Mouse (Mus musculus) ES-Bruce4 (cell line): Measurements from ENCODE around the gene Cenpe. TPM values are rescaled to one million over a fixed set of nuclear protein-coding genes. Genes with fewer than 3 reads are reported as not detected.

ENCODE experiments used
- H3K27ac ChIP-seq: 2 replicates; pipeline ENCODE4 v1.5.1; 2012; ENCODE audit warnings: low read length, inconsistent platforms; ENCODE audit not compliant: insufficient read depth
- H3K27me3 ChIP-seq: 2 replicates; pipeline ENCODE4 v1.6.1; 2012; ENCODE audit warnings: mild to moderate bottlenecking, low read length, inconsistent platforms; ENCODE audit not compliant: control insufficient read depth, poor library complexity, insufficient read depth, severe bottlenecking
- H3K36me3 ChIP-seq: 2 replicates; pipeline ENCODE4 v1.6.1; 2012; ENCODE audit warnings: inconsistent platforms, mild to moderate bottlenecking, low read length, moderate library complexity; ENCODE audit not compliant: control insufficient read depth, poor library complexity, insufficient read depth, severe bottlenecking
- H3K4me1 ChIP-seq: one replicate; pipeline ENCODE4 v1.8.1; 2011; ENCODE audit warnings: low read length; ENCODE audit not compliant: control insufficient read depth, insufficient read depth
- H3K4me3 ChIP-seq: 2 replicates; pipeline ENCODE4 v1.5.1; 2011; ENCODE audit warnings: low read depth, mild to moderate bottlenecking, low read length
- H3K9ac ChIP-seq: 2 replicates; pipeline ENCODE4 v1.6.1; 2012; ENCODE audit warnings: low read depth, mild to moderate bottlenecking, inconsistent platforms; ENCODE audit not compliant: poor library complexity, severe bottlenecking
- H3K9me3 ChIP-seq: replicated peaks from 2 replicates; pipeline ENCODE4 v1.6.1; 2012; ENCODE audit warnings: mild to moderate bottlenecking, low read length, inconsistent platforms; ENCODE audit not compliant: control insufficient read depth, poor library complexity, insufficient read depth, severe bottlenecking
- CTCF ChIP-seq: IDR thresholded peaks from one replicate; pipeline ENCODE4 v1.8.1; 2011; ENCODE audit warnings: low read depth, low read length
- EP300 ChIP-seq: IDR thresholded peaks from 2 replicates; pipeline ENCODE4 v1.6.1; 2011; ENCODE audit warnings: low read depth, low read length; ENCODE audit not compliant: insufficient read depth
- POLR2A ChIP-seq: IDR thresholded peaks from one replicate; pipeline ENCODE4 v1.8.1; 2011; ENCODE audit warnings: low read length; ENCODE audit not compliant: insufficient read depth
- polyA plus RNA-seq: library from polyadenylated mRNA; stranded (reverse); fragments of >200 nt; gene quantifications from 2 replicates; pipeline ENCODE4 v1.2.4, GENCODE M21; 2011; ENCODE audit warnings: low read depth; ENCODE audit not compliant: missing spikeins, insufficient read depth, insufficient read length

Gene Cenpe
- polyA plus RNA-seq, 1 experiment: 88.7 TPM

GRCm38 (mm10) chr3:135206621-135207020 is 5.7 kb upstream of the Cenpe start:
- Histone ChIP-seq H3K27ac (no peak overlapping the region), H3K4me3 (no peak overlapping the region), H3K27me3 (no peaks in the 10 kb centered on the region), H3K9me3 (no peaks in the 10 kb centered on the region), H3K36me3 (no peaks in the 10 kb centered on the region), H3K4me1 (no peaks in the 10 kb centered on the region), H3K9ac (no peak overlapping the region)
- TF ChIP-seq CTCF (peak; percentile 35), POLR2A (no peak)

GRCm38 (mm10) chr3:135212658-135213350 is 467 bp downstream of the Cenpe start:
- TF ChIP-seq POLR2A: no peak
- TF ChIP-seq EP300: no peak
- no peak for TF ChIP-seq CTCF
- peak overlapping the region; percentile 71 for H3K9ac ChIP-seq
- no peaks in the 10 kb centered on the region for H3K9me3 ChIP-seq
- H3K4me3 ChIP-seq: peak overlapping the region; percentile 97
- no peaks in the 10 kb centered on the region for H3K4me1 ChIP-seq
- H3K27ac ChIP-seq: no peak overlapping the region
- no peaks in the 10 kb centered on the region for H3K27me3 ChIP-seq
- H3K36me3 ChIP-seq: peaks cover 21% of the 10 kb centered on the region

- Histone ChIP-seq H3K4me3 (no peak overlapping the region), H3K36me3 (peaks cover 64% of the 10 kb centered on the region), H3K27ac (no peak overlapping the region), H3K9ac (no peak overlapping the region), H3K27me3 (no peaks in the 10 kb centered on the region), H3K4me1 (no peaks in the 10 kb centered on the region), H3K9me3 (peaks cover 18% of the 10 kb centered on the region)
- TF ChIP-seq CTCF (no peak), EP300 (no peak), POLR2A (no peak)
Measured at GRCm38 (mm10) chr3:135232058-135232457, 19.7 kb downstream of the Cenpe start.

GRCm38 (mm10) chr3:135232462-135232861 is 20.1 kb downstream of the Cenpe start:
- Histone ChIP-seq H3K27me3 (no peaks in the 10 kb centered on the region), H3K4me3 (no peak overlapping the region), H3K36me3 (peaks cover 66% of the 10 kb centered on the region), H3K4me1 (no peaks in the 10 kb centered on the region), H3K9me3 (peaks cover 18% of the 10 kb centered on the region), H3K27ac (no peak overlapping the region), H3K9ac (no peak overlapping the region)
- TF ChIP-seq POLR2A: no peak
- no peak for TF ChIP-seq EP300
- no peak for TF ChIP-seq CTCF

- H3K36me3 ChIP-seq: peaks cover 55% of the 10 kb centered on the region
- no peaks in the 10 kb centered on the region for H3K27me3 ChIP-seq
- no peaks in the 10 kb centered on the region for H3K9me3 ChIP-seq
- TF ChIP-seq CTCF (no peak), POLR2A (no peak), EP300 (no peak)
- no peak overlapping the region for H3K4me3 ChIP-seq
- H3K9ac ChIP-seq: no peak overlapping the region
- H3K27ac ChIP-seq: no peak overlapping the region
- H3K4me1 ChIP-seq: peaks cover 1% of the 10 kb centered on the region
Measured at GRCm38 (mm10) chr3:135245733-135246132, 33.4 kb downstream of the Cenpe start.

- Histone ChIP-seq H3K4me1 (peaks cover 1% of the 10 kb centered on the region), H3K4me3 (no peak overlapping the region), H3K9ac (no peak overlapping the region), H3K36me3 (peaks cover 60% of the 10 kb centered on the region), H3K9me3 (no peaks in the 10 kb centered on the region), H3K27me3 (no peaks in the 10 kb centered on the region), H3K27ac (no peak overlapping the region)
- TF ChIP-seq POLR2A: no peak
- no peak for TF ChIP-seq EP300
- TF ChIP-seq CTCF: no peak
Measured at GRCm38 (mm10) chr3:135246828-135247227, 34.5 kb downstream of the Cenpe start.
